Mouse (Mus musculus) skeletal muscle tissue, adult 2 months (tissue): ENCODE measurements around the gene Itga5.
A peak's percentile ranks its signal among the peaks of the same experiment; 100 is the strongest.

Experiments used
- DNase-seq: peaks from one replicate; pipeline ENCODE4 v3.0.0-alpha.2; 2012; ENCODE audit warnings: low read depth, low spot score

The Itga5 gene

GRCm38 (mm10) chr15:103365471-103366375 is 840 bp downstream of the Itga5 start:
- DNase-seq = no peak

DNA sequence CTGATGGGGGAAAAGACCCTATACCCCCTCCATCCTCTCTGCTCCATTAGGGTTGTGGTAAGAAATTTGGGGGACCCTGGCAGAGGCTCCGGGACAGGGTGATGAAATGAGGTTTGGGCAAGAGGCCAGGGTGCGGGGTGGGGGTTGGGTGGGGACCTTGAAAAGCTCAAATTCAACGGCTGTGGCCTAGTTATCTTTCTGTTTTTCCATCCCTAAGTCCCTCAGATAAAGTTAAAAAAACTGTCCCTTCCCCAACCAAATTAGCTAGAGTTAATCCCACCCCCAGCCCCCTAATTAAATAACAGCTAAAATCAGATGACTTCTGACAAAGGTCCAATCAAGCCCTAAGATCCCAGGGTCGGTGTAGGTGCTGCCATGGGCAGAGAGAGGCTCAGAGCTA is 1.8 kb downstream of the Itga5 start:
- no peak for DNase-seq

DNA sequence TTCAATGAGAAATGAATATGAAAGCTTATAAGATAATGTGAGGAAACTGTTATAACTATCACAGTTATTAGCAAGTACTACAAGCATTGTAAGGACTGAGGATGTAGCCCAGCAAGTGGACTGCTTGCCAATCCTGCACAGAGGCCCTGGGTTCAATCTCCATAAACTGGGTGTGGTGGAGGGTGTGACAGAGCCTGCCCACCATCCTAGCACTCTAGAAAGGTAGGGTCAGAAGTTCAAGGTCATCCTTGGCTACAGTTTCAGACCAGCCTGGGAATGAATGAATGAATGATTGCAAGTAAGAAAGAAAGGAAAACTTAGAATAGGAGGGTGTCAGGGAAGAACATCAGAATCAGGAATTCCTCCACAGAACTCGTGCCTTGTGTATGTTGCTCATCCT is 2.8 kb downstream of the Itga5 start:
- no peak for DNase-seq

GRCm38 (mm10) chr15:103362950-103363349 is 3.6 kb downstream of the Itga5 start:
- DNase-seq = no peak

DNA sequence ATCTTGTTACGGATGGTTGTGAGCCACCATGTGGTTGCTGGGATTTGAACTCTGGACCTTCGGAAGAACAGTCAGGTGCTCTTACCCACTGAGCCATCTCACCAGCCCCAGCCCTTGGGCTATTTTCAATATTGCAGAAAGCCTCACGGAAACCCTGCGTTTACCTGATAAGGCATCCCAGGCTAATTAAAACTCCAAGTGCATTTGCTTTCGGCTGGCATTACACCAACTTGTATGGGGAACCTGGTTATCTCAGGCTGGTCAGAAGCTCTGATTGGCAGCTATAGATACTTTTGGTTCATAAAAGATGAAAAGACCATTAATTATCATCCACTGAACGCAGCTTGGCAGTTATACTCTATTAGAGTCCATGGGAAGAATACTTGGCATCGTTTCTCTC is 4.2 kb downstream of the Itga5 start:
- DNase-seq = no peak

- no peak for DNase-seq
These were observed 5.3 kb downstream of the Itga5 start for GRCm38 (mm10) chr15:103361269-103361668.

DNA sequence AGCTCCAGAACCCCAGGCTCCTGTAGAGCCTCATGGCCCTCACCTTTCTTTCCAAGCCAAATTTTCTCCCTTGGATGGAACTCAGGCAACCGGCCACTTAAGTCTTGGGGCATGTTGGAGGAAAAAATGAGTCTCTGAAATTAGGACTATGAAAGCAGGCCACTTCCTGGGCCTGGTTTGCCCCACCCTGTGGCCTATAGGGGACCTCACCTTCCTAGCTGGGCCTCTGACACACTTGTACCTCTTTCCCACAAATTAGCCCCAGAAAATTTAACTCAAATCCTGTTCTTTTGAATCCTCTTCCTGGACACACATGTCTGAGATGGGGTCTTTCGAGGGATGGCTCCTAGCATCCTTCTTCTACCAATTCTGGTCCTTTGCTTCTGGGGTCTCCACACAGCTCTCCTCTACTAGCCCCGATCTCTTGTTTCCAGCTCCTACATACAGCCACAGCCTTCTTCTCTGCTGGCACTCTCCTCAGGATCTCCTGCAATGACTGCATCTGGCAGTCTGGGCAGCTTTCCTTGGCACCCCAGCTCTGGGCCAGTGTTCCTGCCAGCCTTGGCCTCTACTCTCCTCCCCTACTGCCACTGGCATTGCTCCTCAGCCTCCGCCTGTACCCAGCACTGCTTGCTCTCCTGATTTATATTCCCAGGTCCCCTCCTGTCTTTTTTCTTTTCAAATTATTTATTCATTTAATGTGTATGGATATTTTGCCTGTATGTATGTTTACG is 6.5 kb downstream of the Itga5 start:
- DNase-seq = peak; percentile 66

- no peak for DNase-seq
These were observed 7.4 kb downstream of the Itga5 start for GRCm38 (mm10) chr15:103359122-103359510.

- DNase-seq = no peak
These were observed 8.1 kb downstream of the Itga5 start for GRCm38 (mm10) chr15:103358278-103359121.

DNA sequence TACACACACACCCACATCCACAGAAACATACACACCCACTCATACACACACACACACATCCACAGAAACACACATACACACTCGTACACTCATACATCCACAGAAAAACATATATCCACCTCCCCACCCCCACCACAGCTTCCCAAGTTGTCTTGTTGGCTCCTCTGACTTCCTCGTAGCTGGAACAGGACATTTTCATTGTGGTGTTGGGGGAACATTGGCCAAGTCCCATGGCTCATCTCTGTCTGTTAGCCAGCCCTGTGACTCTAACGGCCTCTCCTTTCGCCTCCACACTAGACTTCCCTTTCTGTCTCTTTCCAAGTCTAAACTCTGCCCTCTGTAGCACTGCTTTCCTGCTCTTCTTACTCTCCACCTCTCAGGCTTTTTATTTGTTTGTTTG is 8.7 kb downstream of the Itga5 start:
- no peak for DNase-seq

- no peak for DNase-seq
These were observed 10.4 kb downstream of the Itga5 start for GRCm38 (mm10) chr15:103356130-103356529.

- DNase-seq = no peak
These were observed 11.1 kb downstream of the Itga5 start for GRCm38 (mm10) chr15:103355420-103355819.

DNA sequence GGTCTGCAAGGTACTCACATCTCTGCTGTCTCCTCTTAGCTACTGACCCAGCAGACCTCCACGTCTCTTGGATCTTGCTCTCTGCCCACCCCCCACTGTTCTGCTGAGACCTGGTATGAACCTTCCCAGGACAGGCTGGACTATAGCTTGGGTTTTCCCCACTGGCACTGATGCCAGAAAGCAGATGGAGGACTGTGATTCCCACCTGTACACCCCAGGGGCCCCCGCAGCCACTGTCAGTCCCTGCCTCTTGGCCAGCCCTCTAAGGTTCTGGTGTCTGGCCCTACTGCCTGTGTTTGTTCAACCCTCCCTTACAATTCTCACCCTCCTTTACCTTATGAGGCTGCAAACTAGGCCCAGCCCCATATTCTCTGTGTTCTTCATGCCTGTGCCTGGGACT is 11.9 kb downstream of the Itga5 start:
- no peak for DNase-seq

DNA sequence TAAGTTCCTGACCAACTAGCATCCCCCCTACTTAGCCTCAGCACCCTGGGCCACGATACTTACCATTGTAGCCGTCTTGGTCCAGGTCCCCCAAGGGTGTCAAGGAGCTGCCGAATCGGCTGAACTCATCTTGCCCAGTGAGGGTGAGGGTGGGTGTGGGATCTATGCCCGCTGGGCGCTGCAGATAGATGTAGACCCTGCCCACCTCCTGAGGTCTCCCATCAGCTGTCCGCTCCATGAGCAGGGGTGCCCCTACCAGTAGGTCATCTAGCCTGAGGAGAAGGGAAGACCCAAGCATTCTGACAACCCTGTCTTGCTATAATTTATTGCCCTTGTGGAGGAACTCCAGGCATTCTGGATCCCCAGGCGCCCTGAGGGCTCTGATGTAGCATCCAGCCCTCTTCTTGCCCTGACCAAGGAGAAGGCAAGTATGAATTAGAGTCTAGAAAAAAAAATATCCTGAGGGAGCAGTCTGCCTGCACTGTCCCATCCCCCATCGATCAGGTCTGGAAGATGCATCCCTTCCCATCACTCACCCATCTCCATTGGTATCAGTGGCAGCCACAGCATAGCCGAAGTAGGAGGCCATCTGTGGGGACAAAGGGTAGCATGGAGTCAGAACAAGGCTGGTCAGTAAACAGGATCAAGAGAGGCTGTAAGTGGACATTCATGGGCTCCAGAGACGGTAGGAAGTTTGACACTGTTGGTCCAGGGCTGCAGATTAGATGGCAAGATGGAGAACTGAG is 12.9 kb downstream of the Itga5 start:
- no peak for DNase-seq

- DNase-seq = no peak
These were observed 13.7 kb downstream of the Itga5 start for GRCm38 (mm10) chr15:103352856-103353255.

GRCm38 (mm10) chr15:103347275-103347684 is 19.3 kb downstream of the Itga5 start:
- peak; percentile 67 for DNase-seq

DNA sequence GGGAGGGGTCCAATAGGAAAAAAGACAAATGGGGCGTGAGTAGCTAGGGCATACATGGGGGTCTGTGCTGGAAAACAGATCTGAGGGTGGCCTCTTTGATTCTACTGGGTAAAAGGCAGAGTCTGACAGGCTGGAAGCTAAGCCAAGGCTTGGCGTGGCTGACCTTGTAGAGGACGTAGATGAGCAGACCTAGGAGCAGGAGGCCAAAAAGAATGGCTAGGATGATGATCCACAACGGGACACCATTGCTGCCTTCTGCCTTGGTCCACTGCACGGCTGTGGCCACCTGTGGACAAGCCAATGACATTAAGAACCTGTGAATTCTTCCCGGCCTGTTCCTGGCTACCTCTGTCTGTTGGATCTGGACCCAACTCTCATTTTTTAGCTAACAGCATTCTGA is 20.8 kb downstream of the Itga5 start:
- DNase-seq = no peak

DNA sequence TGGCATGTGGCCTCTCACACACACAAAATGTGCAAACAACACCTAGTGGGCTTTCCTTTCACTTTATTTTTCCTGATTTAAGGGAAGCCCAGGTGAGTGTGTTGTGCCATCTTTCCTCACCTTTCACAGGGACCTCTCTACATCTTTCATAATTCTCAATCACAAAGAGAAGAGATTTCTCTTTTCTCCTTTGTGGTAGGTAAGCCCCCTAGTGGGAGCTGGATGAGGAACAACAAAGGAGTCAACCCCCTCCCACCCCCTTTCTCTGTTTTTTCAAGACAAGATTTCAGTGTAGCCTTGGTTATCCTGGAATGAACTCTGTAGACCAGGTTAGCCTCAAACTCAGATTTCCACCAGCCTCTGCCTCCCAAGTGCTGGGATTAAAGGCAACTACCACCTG is 23.0 kb downstream of the Itga5 start:
- DNase-seq = no peak

- DNase-seq = no peak
These were observed 23.6 kb downstream of the Itga5 start for GRCm38 (mm10) chr15:103343008-103343407.

GRCm38 (mm10) chr15:103342415-103342814 is 24.1 kb downstream of the Itga5 start:
- DNase-seq = peak; percentile 71

DNA sequence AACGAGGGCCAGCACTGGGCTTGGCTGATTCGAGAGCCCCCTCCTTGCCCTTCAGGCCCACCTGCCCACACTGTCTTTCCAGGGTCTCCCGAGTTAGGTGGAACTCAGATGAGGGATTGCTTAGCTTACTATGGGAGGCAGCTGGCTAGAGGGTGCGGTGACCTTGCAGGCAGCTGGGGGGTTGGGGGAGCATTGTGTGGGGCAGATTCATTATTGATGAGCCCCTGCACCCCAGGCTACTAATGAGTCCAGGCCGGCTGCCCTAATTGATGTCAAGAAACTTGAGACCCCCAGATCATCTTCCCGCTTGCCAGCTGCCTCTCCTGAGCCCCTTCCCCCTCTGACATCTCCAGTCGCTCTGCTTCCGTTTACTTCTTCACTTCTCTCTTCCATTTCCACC is 25.0 kb downstream of the Itga5 start:
- DNase-seq = no peak
